Mouse (Mus musculus): ENCODE measurements around the gene Spata21. TPM values are rescaled to one million over a fixed set of nuclear protein-coding genes. Genes with fewer than 3 reads are reported as not detected.

Spata21 gene
- polyA plus RNA-seq, 1 experiment from 2014 or later = not detected

- Histone ChIP-seq H3K36me3 (ENCODE audit: control insufficient read depth, insufficient read depth, low read length) (no peaks in the 10 kb centered on the region), H3K27ac (ENCODE audit: low read depth, low read length) (peak overlapping the region; percentile 80), H3K27me3 (replicated peaks; ENCODE audit: control insufficient read depth, insufficient read depth, low read length) (no peaks in the 10 kb centered on the region), H3K4me3 (ENCODE audit: low read depth, low read length) (no peak overlapping the region; the same call in 1 of the 2 replicates), H3K9me3 (ENCODE audit: control insufficient read depth, low read length) (no peaks in the 10 kb centered on the region), H3K4me1 (replicated peaks; ENCODE audit: control insufficient read depth, insufficient read depth, low read length) (peaks cover 58% of the 10 kb centered on the region), H3K4me2 (peak overlapping the region; percentile 45), H3K9ac (ENCODE audit: low read depth, low read length) (no peak overlapping the region)
- no peak for DNase-seq (ENCODE audit: low spot score)
- ATAC-seq (replicated peaks; ENCODE audit: low FRiP score) = peak; percentile 84
- WGBS = 64% methylated on average over 6 of the region's 6 CpGs
Observed at GRCm38 (mm10) chr4:141161699-141162208, 73.6 kb downstream of the Spata21 start.

Other genes with a start within 250 kb of the Spata21 start
- 0.06 and 0.11 TPM in 2 replicates for gene Padi1, start 242.6 kb upstream of the Spata21 start, polyA plus RNA-seq (2014; fragmentation: Nextera tagmentation; extraction: Ambion mirVana)
- 2.4 and 2.8 TPM in 2 replicates for gene Padi2, start 182.0 kb upstream of the Spata21 start, polyA plus RNA-seq (2014; fragmentation: Nextera tagmentation; extraction: Ambion mirVana)
- 339 and 355 TPM in 2 replicates for gene Sdhb, start 127.1 kb upstream of the Spata21 start, polyA plus RNA-seq (2014; fragmentation: Nextera tagmentation; extraction: Ambion mirVana)
- 41.7 and 42.7 TPM in 2 replicates for gene Atp13a2, start 101.5 kb upstream of the Spata21 start, polyA plus RNA-seq (2014; fragmentation: Nextera tagmentation; extraction: Ambion mirVana)
- 107 and 128 TPM in 2 replicates for gene Mfap2, start 77.9 kb upstream of the Spata21 start, polyA plus RNA-seq (2014; fragmentation: Nextera tagmentation; extraction: Ambion mirVana)
- gene Crocc, start 27.8 kb upstream of the Spata21 start, polyA plus RNA-seq (2014; fragmentation: Nextera tagmentation; extraction: Ambion mirVana) = 5.0 and 6.0 TPM in 2 replicates
- gene Necap2, start 10.0 kb upstream of the Spata21 start, polyA plus RNA-seq (2014; fragmentation: Nextera tagmentation; extraction: Ambion mirVana) = 178 and 180 TPM in 2 replicates
- 24.7 and 26.2 TPM in 2 replicates for gene Szrd1, start 51.4 kb downstream of the Spata21 start, polyA plus RNA-seq (2014; fragmentation: Nextera tagmentation; extraction: Ambion mirVana)
- gene Fbxo42, start 59.6 kb downstream of the Spata21 start, polyA plus RNA-seq (2014; fragmentation: Nextera tagmentation; extraction: Ambion mirVana) = 26.0 and 28.7 TPM in 2 replicates
- gene Rsg1, start 125.6 kb downstream of the Spata21 start, polyA plus RNA-seq (2014; fragmentation: Nextera tagmentation; extraction: Ambion mirVana) = 4.5 and 4.6 TPM in 2 replicates
- 2.3 and 2.5 TPM in 2 replicates for gene Arhgef19, start 151.2 kb downstream of the Spata21 start, polyA plus RNA-seq (2014; fragmentation: Nextera tagmentation; extraction: Ambion mirVana)
- 2.5 and 2.9 TPM in 2 replicates for gene Epha2, start 212.9 kb downstream of the Spata21 start, polyA plus RNA-seq (2014; fragmentation: Nextera tagmentation; extraction: Ambion mirVana)